Mouse (Mus musculus) adrenal gland, adult 2 months (tissue): ENCODE data around the gene Sdk1. TPM values are rescaled to one million over a fixed set of nuclear protein-coding genes. Genes with fewer than 3 reads are reported as not detected.
A peak's percentile ranks its signal among the peaks of the same experiment; 100 is the strongest.

Source experiments
- DNase-seq: peaks from one replicate; pipeline ENCODE4 v3.0.0; 2021
- polyA plus RNA-seq: library from polyadenylated mRNA; depleted of rRNA; stranded (reverse); fragments of >200 nt; gene quantifications from 2 replicates; pipeline ENCODE4 v1.2.3, GENCODE M21; 2012
- total RNA-seq, 2 experiments: library from RNA; stranded (reverse); gene quantifications; 2 replicates each; pipeline ENCODE4 v1.2.3; 2021

Sdk1 gene
- total and polyA plus RNA-seq, 3 experiments, result 7.1 to 14.0 (median 13.6) TPM

DNA sequence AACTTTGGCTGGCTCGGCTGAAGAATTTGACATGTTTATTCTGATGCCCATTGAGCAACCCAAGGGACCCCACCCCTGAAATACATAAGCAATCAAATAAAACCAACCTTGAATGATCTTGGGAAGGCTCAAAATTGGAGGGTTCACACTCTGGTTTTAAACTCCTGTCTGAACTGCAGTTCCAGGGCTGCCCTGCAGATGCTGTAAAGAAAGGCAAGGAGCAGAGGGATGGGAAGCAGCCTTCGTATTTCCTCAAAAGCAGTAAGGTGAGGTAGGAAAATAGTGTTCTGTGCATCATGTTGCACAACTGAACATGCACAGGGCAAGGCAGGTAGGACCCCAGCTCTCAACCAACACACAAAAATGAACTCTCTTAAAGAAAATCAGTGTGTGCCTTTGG, 222.1 kb downstream of the Sdk1 start:
- no peak for DNase-seq

DNA sequence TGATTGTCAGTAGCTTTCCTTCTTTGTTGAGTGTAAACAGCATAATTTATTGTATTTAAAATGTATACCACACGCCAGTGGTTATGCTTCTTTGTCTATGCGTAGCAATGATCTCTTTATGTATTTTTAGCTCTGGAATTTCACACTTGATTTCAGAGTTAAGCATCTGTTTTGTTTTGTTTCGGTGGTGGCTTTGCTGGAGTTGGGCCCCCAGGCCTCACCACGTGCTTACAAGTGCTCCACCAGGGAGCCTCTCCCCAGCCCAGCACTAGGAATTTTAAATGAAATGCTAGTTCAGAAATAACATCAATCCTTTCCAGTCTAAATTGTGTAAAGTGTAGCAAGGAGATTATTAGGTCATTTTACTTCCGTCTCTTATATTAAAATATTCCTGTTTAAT, 227.5 kb downstream of the Sdk1 start:
- DNase-seq, result no peak

DNA sequence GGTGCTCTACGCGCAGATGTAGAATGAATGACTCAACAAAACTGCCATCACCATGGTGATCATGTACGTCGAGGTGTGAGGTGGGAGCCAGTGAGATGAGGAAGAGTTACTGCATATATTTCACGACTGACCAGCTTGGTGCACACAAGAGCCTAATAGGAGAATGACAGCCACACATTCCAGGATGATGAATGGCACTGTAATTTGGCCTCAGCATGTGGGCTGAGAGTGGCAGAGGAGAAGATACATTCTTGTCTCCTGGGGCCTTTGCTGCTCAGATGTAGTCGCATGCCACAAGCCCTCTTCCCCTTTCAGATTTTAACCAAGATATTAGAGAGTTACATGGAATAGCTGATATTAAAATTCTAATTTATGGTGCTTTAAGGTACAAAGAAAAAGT, 264.0 kb downstream of the Sdk1 start:
- DNase-seq, result no peak

- no peak for DNase-seq
Observed at GRCm38 (mm10) chr5:141506344-141506743, 265.1 kb downstream of the Sdk1 start.

GRCm38 (mm10) chr5:141524801-141525715, 283.8 kb downstream of the Sdk1 start:
- DNase-seq, result peak; percentile 19

DNA sequence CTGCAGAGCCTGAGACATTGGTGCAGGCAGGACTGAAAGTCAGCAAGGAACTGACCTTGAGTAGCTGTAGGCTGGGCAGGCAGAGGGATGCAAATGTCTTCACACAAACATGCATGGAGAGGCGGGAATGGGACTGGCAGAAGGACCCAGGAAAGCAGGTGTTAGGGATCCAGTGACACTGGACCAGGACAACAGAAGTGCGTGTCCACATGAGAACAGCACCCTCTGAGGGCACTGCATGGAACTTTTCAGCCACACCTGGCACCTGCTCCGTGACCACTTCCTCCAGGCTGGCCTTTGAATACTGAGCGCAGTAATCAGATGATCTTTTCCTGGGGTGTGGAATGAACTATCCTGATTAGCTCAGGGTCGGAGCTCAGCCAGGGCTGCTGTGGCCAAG, 298.9 kb downstream of the Sdk1 start:
- no peak for DNase-seq

DNA sequence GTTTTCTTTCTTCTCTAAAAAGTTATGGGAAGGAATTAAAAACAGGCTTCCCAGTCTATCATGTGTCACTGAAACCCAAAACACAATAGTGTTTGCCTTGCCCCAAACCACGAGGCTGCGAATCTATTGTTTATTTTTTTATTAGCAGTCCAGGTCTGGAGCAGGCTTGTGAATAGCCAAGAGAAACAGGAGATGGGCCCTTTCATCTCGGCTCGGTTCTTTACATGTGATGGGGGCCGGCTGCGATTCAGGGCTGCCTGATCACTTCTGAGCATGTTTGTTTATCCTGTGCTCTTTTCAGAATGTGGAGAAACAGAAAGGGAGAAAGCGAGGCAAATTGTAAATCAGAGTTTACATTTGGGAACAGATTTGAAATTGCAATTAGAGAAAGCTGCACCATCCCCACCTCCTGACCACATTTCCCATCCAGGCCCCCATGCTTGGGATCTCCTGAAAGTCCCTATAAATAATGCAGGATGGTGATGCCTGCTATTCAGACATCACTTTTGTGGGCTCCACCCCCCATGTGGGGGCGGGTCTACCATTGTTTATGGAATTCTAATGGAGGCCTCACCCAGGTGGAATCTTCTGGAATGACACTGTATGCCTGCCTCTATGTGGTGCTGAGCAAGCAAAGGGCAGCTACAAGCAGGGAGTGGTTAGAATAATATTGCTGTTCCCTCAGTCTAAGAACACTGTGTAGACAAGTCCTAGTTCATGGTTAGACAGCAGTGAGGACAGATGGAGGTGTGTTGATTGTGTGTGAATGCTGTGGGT, 301.8 kb downstream of the Sdk1 start:
- DNase-seq, result no peak

DNA sequence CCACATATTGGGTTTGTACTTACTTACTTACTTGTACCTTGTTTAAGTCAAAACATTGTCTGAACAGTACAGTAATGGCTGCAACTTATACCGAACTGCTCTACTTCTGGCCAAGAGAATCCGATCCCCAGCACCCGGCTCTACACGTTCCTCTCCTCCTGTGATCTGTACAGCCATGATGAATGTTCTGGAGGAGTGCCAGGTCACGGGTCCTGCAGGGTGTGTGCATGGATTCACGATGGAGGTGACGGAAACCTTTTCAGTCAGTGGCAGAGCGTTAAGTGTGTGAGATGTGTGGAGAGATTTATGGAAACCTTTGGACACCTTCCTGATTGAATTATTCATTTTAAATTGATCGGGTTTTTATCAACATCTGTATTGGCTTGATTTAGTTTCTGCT, 312.2 kb downstream of the Sdk1 start:
- DNase-seq, result no peak

GRCm38 (mm10) chr5:141558731-141559130, 317.4 kb downstream of the Sdk1 start:
- DNase-seq, result no peak

DNA sequence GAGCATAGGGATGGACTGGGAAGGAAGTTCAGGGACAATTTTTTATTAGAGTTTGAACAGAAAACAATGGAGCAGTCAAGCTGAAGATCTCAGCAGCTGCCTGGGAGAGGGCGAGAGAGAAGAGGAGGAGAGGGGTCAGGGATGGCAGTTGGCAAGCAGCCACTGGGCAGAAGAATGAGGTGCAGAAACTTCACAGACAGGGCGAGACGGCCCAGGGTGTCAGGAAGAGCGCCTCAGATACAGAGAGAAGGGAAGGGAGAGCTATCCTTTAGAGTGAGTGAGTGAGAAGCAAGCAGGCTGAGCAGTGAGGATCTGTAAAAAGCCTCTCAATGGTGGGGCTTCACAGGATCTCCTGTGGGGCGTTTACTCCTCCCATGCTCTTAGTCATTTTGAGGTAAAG, 319.0 kb downstream of the Sdk1 start:
- no peak for DNase-seq

- no peak for DNase-seq
Observed at GRCm38 (mm10) chr5:141561989-141562560, 320.8 kb downstream of the Sdk1 start.

DNA sequence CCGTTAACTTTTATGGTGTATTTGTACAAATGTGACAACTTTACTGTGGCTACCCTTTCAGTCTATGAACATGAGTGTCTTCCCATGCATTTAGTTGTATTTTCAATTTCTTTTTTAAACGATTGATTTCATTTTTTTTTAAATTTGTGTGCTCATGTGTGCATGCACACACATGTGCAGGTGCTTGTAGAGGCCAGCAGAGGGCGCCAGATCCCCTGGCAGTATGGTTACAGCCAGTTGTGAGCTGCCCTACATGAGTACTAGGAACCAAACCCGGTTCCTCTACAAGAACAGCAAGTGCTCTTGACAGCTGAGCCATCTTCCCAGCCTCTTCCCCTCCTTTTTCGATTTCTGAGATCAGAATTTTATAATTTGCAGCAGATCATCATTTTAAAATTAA, 322.9 kb downstream of the Sdk1 start:
- no peak for DNase-seq

DNA sequence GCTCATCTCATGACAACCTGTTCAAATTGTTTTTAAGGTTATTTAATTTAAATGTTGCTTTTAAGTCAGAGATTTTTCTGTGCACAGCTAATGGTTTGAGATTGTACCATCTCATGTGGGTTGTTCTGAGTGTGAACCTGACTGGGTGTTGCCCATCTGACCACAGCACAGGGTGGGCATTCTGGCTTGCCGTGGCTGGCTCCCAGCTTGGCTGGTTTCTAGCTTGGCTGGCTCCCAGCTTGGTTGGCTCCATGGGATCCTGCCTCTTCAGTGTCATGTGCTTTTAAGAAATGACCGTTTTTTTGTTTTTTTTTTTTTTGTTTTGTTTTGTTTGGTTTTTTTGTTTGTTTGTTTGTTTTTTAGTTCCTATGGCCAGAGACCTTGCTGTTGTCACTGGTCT, 326.8 kb downstream of the Sdk1 start:
- DNase-seq, result no peak

DNA sequence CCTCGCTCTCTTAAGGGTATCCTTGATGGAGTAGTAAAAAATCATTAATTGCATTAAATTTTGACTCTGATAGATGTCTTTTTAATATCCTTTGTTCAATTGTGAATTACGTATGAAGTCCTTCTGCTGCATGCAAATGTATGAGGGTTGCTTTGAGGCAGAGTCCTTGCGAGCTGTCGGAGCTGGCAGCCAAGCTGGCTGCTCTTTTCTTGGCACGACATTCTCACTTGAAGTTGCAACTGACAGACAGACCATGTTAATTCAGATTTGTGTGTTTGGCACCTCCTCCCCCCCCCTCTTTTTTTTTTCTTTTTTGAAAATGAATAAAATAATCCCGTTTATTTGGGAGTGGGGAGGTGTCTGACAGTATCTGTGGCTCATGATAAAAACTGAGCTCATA, 329.2 kb downstream of the Sdk1 start:
- no peak for DNase-seq

DNA sequence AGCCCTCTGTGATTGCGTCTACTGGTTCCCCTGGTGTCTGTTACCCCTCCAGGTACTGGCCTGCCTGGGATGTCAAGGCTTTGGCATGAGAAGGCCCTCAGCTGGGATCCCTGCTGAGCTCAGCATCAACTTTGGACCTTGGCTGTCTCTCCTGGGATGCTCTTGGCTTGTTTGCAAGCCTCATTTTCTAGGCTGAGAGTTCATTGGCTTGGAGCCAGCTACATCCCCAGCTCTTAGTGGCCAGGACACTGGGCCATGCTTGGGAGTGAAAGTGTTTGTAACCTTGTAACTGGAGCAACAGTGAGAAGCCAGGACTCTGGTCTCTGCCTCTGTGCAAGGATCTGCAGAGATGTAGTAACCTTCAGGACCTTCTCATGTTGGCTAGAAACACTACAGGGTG, 333.0 kb downstream of the Sdk1 start:
- DNase-seq, result peak; percentile 40

DNA sequence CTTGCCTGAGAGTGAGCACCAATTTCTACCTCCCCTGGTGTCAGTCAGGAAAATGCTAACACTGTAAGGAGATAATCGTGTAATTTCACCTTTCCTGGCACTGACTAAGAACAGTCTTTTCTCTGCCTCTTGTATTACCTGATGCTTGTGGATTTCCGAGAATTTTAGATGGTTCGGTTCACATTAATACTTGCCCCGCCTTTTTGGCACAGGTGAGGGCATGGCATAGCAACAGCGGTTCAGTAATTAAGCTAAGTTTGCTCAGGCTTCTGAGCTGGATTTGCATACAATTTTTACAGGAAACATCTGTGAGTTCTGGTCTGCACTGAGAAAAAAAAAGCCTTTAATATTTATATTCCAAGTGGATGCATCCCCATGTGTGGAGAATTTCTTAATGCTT, 350.0 kb downstream of the Sdk1 start:
- no peak for DNase-seq

GRCm38 (mm10) chr5:141612721-141613120, 371.4 kb downstream of the Sdk1 start:
- DNase-seq, result no peak

GRCm38 (mm10) chr5:141615763-141616162, 374.5 kb downstream of the Sdk1 start:
- DNase-seq, result no peak

- DNase-seq, result no peak
Observed at GRCm38 (mm10) chr5:141617660-141618059, 376.4 kb downstream of the Sdk1 start.

DNA sequence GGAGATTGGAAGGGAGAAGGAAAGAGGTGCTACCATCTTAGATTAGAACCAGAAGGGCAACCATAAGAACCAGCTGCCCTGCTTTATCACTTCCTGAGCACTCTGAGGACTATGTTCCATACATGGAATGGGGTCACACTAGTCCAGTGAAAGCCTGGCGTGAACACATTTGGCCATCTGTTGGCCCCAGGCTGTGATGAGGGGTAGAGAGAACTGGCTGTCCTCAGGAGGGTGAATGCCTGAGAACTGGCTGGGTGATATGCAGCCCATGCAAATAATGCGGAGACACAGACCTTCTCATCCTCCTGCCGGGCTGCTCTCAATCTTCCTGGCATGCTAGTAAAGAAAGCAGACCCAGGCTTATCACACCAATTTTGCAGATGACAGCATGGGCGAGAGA, 384.1 kb downstream of the Sdk1 start:
- no peak for DNase-seq

GRCm38 (mm10) chr5:141631641-141632040, 390.4 kb downstream of the Sdk1 start:
- DNase-seq, result no peak

GRCm38 (mm10) chr5:141633271-141633670, 392.0 kb downstream of the Sdk1 start:
- no peak for DNase-seq

DNA sequence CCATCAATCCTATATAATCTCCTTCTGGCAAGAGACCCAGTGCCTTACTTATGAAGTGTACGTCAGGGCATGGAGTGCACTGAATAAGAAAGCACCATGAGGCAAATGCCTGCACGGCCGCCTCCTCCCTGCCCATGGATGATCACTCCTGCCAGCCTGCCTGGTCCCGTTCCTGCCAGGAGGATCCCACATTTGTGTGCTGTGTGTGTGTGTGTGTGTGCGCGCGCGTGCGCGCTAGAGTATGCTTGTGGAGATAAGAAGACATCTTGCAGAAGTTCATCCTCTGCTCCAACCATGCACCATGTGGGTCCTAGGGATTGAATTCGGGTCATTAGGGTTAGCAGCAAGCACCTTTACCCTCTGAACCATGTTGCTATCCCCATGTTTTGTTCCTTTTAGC, 395.1 kb downstream of the Sdk1 start:
- no peak for DNase-seq
